In the genomic region with DNA sequence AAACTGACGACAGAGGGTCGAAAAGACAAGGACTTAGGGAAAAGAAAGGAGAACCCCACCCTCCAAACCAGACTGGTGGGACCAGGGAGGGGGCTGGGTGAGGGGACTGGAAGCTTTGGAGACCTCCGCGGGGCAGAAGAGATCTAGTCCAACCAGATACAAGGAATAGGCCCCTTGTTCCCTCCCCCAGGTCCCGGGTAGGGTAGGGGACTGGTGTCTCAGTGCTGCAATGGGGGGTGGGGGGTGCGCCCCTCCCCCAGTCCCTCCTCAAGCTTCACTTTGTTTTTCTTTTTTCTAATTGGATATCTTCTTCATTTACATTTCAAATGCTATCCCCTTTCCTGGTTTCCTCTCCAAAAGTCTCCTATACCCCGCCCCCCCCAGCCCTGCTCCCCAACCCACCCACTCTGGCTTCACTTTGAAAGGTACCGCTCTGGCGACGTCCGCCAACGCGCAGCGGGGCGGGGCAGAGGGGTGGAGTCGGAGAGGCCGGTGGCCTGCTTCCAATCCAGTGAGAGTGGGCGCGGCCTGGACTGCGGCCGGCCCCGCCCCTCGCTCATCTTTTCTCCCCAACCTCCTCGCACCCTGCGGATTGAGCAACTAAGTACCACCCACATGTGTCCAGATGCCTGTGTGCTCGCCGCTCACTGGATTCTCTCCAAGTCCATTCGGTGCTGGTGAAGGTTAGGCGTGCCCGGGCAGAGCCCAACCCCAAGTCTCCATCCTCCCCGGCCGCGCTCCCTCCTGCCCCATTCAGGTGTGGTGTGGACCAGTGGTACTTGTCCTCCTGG, we compare ENCODE assay signal across 8 mouse cellular contexts. TPM values are rescaled to one million over a fixed set of nuclear protein-coding genes. Genes with fewer than 3 reads are reported as not detected.
DNase-seq lines count a peak whose midpoint lies in the region; ATAC-seq and TF ChIP-seq lines count a peak whose summit lies in the region.

No protein-coding gene starts in this region.

- TF ChIP-seq EP300 in CH12.LX (IDR thresholded peaks at IDR 0.05; ENCODE audit: low read length): no peak

- H3K27ac ChIP-seq in CH12.LX (ENCODE audit: insufficient read depth, low read depth): no peak overlapping the region
- no peak overlapping the region for H3K27ac ChIP-seq in heart, embryonic 13.5 days (replicated peaks)
- H3K27ac ChIP-seq in liver, embryonic 13.5 days: no peak overlapping the region
- H3K27ac ChIP-seq in stomach, embryonic 14.5 days (ENCODE audit: low read length): peak overlapping the region; percentile 21; the same call in 1 of the 2 replicates

- in situ Hi-C loops in CH12.LX (cut with MboI; ENCODE audit: low pct_ligation_motif_present, low pct_unique_long_range_greater_than_20kb, low sequenced_read_pairs): no loop called here

- peak overlapping the region in 2 of 3 experiments; percentile 39 to 53 for H3K4me3 ChIP-seq in CH12.LX (replicated peaks in 1 of 3; ENCODE audit: low read depth in 2 of 3, low read length in 2 of 3, poor library complexity in 1 of 3)
- peak overlapping the region; percentile 49 for H3K4me3 ChIP-seq in heart, embryonic 13.5 days
- peak overlapping the region; percentile 36 for H3K4me3 ChIP-seq in liver, embryonic 13.5 days (replicated peaks)
- H3K4me3 ChIP-seq in stomach, embryonic 14.5 days (ENCODE audit: low read depth, low read length): peak overlapping the region; percentile 24

- H3K4me1 ChIP-seq in CH12.LX (ENCODE audit: control insufficient read depth in 1 of 2, insufficient read depth in 2 of 2): no peaks in the 10 kb centered on the region
- no peaks in the 10 kb centered on the region for H3K4me1 ChIP-seq in heart, embryonic 13.5 days
- H3K4me1 ChIP-seq in liver, embryonic 13.5 days (replicated peaks): 0 out of 2 replicates have a peak, but pooled peaks cover 7% of the 10 kb centered on the region
- no peaks in the 10 kb centered on the region for H3K4me1 ChIP-seq in stomach, embryonic 14.5 days (ENCODE audit: control insufficient read depth, insufficient read depth, low read length)

- no peak for TF ChIP-seq CTCF in CH12.LX (conservative IDR thresholded peaks at IDR 0.05 in 1 of 2, IDR thresholded peaks at IDR 0.05 in 1 of 2; ENCODE audit: low read depth in 2 of 2, low read length in 2 of 2)

- H3K4me2 ChIP-seq in CH12.LX (ENCODE audit: insufficient read depth, low read depth, poor library complexity, severe bottlenecking): peak overlapping the region; percentile 83
- peak overlapping the region; percentile 77 for H3K4me2 ChIP-seq in heart, embryonic 13.5 days
- H3K4me2 ChIP-seq in liver, embryonic 13.5 days: peak overlapping the region; percentile 67
- H3K4me2 ChIP-seq in stomach, embryonic 14.5 days (replicated peaks; ENCODE audit: low read depth, low read length): peak overlapping the region; percentile 53

- H3K9ac ChIP-seq in CH12.LX (ENCODE audit: insufficient read depth, low read depth): peak overlapping the region; percentile 27; the same call in 1 of the 2 replicates
- H3K9ac ChIP-seq in heart, embryonic 13.5 days: peak overlapping the region; percentile 64; the same call in 1 of the 2 replicates
- no peak overlapping the region for H3K9ac ChIP-seq in liver, embryonic 13.5 days
- H3K9ac ChIP-seq in stomach, embryonic 14.5 days (replicated peaks; ENCODE audit: low read depth, low read length): no peak overlapping the region

- no peaks in the 10 kb centered on the region for H3K27me3 ChIP-seq in CH12.LX (replicated peaks)
- no peaks in the 10 kb centered on the region for H3K27me3 ChIP-seq in heart, embryonic 13.5 days (replicated peaks)
- H3K27me3 ChIP-seq in liver, embryonic 13.5 days: no peaks in the 10 kb centered on the region
- no peaks in the 10 kb centered on the region for H3K27me3 ChIP-seq in stomach, embryonic 14.5 days (ENCODE audit: control insufficient read depth, insufficient read depth, low read length)

- H3K79me2 ChIP-seq in CH12.LX (replicated peaks; ENCODE audit: control insufficient read depth, extremely low read depth, insufficient read depth, poor library complexity, severe bottlenecking): no peaks in the 10 kb centered on the region

- ATAC-seq in heart, embryonic 13.5 days (ENCODE audit: extremely low read depth, insufficient number of reproducible peaks, low FRiP score, low TSS enrichment): peak; percentile 89
- ATAC-seq in liver, embryonic 13.5 days (ENCODE audit: low read depth): peak; percentile 99
- peak; percentile 97 for ATAC-seq in stomach, embryonic 14.5 days (ENCODE audit: insufficient number of reproducible peaks, insufficient read depth, low FRiP score, low read depth)

- H3K36me3 ChIP-seq in CH12.LX (replicated peaks in 1 of 2; ENCODE audit: control insufficient read depth in 1 of 2, insufficient read depth in 1 of 2, low read length in 1 of 2): no peaks in the 10 kb centered on the region
- no peaks in the 10 kb centered on the region for H3K36me3 ChIP-seq in heart, embryonic 13.5 days
- H3K36me3 ChIP-seq in liver, embryonic 13.5 days: no peaks in the 10 kb centered on the region
- H3K36me3 ChIP-seq in stomach, embryonic 14.5 days (ENCODE audit: control insufficient read depth, insufficient read depth, low read length): no peaks in the 10 kb centered on the region

- DNase-seq in CH12.LX (ENCODE audit: extremely low read depth): peak; percentile 71
- DNase-seq in c-Kit-positive CD71-negative TER-119-negative erythroid progenitor cells, embryonic 14.5 days (ENCODE audit: low read depth): peak; percentile 60
- peak; percentile 65 for DNase-seq in fibroblast of lung, adult 2 months (ENCODE audit: low read depth)
- DNase-seq in kidney, postnatal 10 days: peak; percentile 87
- peak; percentile 77 for DNase-seq in liver, embryonic 13.5 days
- DNase-seq in natural killer cell, adult 2 months (ENCODE audit: low spot score in 2 of 2): peak; percentile 60 to 63

- no peaks in the 10 kb centered on the region for H3K9me3 ChIP-seq in CH12.LX (replicated peaks; ENCODE audit: low read length)
- no peaks in the 10 kb centered on the region for H3K9me3 ChIP-seq in heart, embryonic 13.5 days
- H3K9me3 ChIP-seq in liver, embryonic 13.5 days (replicated peaks): no peaks in the 10 kb centered on the region
- H3K9me3 ChIP-seq in stomach, embryonic 14.5 days (ENCODE audit: control insufficient read depth, low read depth, low read length): no peaks in the 10 kb centered on the region

- TF ChIP-seq POLR2A in CH12.LX (IDR thresholded peaks at IDR 0.05; ENCODE audit: low read depth, low read length): 0 out of 2 replicates have a peak, but pooled peaks have one; percentile 21

- TF ChIP-seq RAD21 in CH12.LX (IDR thresholded peaks at IDR 0.05; ENCODE audit: low read depth, low read length): no peak

- 14% methylated on average over 25 of the region's 33 CpGs for WGBS in heart, embryonic 13.5 days
- WGBS in liver, embryonic 13.5 days (ENCODE audit: insufficient replicate concordance): 8% methylated on average over 33 of the region's 33 CpGs
- 18% methylated on average over 32 of the region's 33 CpGs for WGBS in stomach, embryonic 14.5 days

- dilution Hi-C loops in CH12.LX (cut with MboI; ENCODE audit: extremely low pct_ligation_motif_present, extremely low pct_unique_long_range_greater_than_20kb, low sequenced_read_pairs): no loop called here

TF ChIP-seq in CH12.LX, 34 proteins besides CTCF, POLR2A, EP300 and RAD21:
- TF ChIP-seq TCF12 (IDR thresholded peaks at IDR 0.05; ENCODE audit: low read depth, low read length): 0 out of 2 replicates have a peak, but pooled peaks have one; percentile 13
- no peak for TF ChIP-seq CHD1 (IDR thresholded peaks at IDR 0.05; ENCODE audit: low read depth, low read length)
- TF ChIP-seq GABPA (IDR thresholded peaks at IDR 0.05; ENCODE audit: insufficient replicate concordance, low read depth, low read length): no peak
- no peak for TF ChIP-seq MAFK (IDR thresholded peaks at IDR 0.05; ENCODE audit: insufficient replicate concordance, low read length)

RNA-seq across cellular contexts. Expression of a gene that starts 8.6 kb away (rescaled TPM):
- total RNA-seq in CH12.LX (2012; rRNA removed) (not detected in 2 replicates), CH12.LX (2014; rRNA removed) (0.28 TPM in 1 of 2 replicates, not detected in the other)
- polyA plus RNA-seq in CH12.LX (2012; ENCODE audit: insufficient read length, low read depth): not detected in 2 replicates
- 3.3 and 4.7 TPM in 2 replicates for polyA plus RNA-seq in heart, embryonic 13.5 days (2015; fragmentation: Nextera tagmentation; extraction: Ambion mirVana)
- polyA plus RNA-seq in liver, embryonic 13.5 days (2015; fragmentation: Nextera tagmentation; extraction: Ambion mirVana): 0.66 and 0.97 TPM in 2 replicates
- 3.8 and 5.2 TPM in 2 replicates for polyA plus RNA-seq in stomach, embryonic 14.5 days (2014; fragmentation: Nextera tagmentation; extraction: Ambion mirVana)

RNA-seq across cellular contexts. Expression of a gene that starts 37.8 kb away (rescaled TPM):
- total RNA-seq in CH12.LX (2012; rRNA removed) (9.2 and 10.0 TPM in 2 replicates), CH12.LX (2014; rRNA removed) (17.8 and 18.5 TPM in 2 replicates)
- polyA plus RNA-seq in CH12.LX (2012; ENCODE audit: insufficient read length, low read depth): 13.0 and 14.7 TPM in 2 replicates
- 6.5 and 9.3 TPM in 2 replicates for polyA plus RNA-seq in heart, embryonic 13.5 days (2015; fragmentation: Nextera tagmentation; extraction: Ambion mirVana)
- polyA plus RNA-seq in liver, embryonic 13.5 days (2015; fragmentation: Nextera tagmentation; extraction: Ambion mirVana): 14.9 and 18.3 TPM in 2 replicates
- 11.7 and 12.0 TPM in 2 replicates for polyA plus RNA-seq in stomach, embryonic 14.5 days (2014; fragmentation: Nextera tagmentation; extraction: Ambion mirVana)

RNA-seq across cellular contexts. Expression of a gene that starts 55.0 kb away (rescaled TPM):
- total RNA-seq in CH12.LX (2012; rRNA removed): not detected in 2 replicates
- total RNA-seq in CH12.LX (2014; rRNA removed): not detected in 2 replicates
- not detected in 2 replicates for polyA plus RNA-seq in CH12.LX (2012; ENCODE audit: insufficient read length, low read depth)
- 19.7 TPM in 2 replicates for polyA plus RNA-seq in heart, embryonic 13.5 days (2015; fragmentation: Nextera tagmentation; extraction: Ambion mirVana)
- 0.09 and 0.17 TPM in 2 replicates for polyA plus RNA-seq in liver, embryonic 13.5 days (2015; fragmentation: Nextera tagmentation; extraction: Ambion mirVana)
- polyA plus RNA-seq in stomach, embryonic 14.5 days (2014; fragmentation: Nextera tagmentation; extraction: Ambion mirVana): not detected in 2 replicates

Comparison
In these comparisons a context has a peak if more than half of its experiments do, and no peak if none do; other contexts are left out.
1. H3K9ac ChIP-seq: peak in CH12.LX (single experiment) and heart, embryonic 13.5 days (single experiment); none in liver, embryonic 13.5 days (single experiment) and stomach, embryonic 14.5 days (single experiment).
2. RNA of a gene that starts 55.0 kb away (polyA plus RNA-seq): 19.7 TPM in heart, embryonic 13.5 days; 0.09 to 0.17 TPM in liver, embryonic 13.5 days, not detected in stomach, embryonic 14.5 days and not detected in CH12.LX; every median in the first group is over 10 times any median in the second.
3. Peak in every context shown above with its lines, with median percentiles within 50 percentile points of each other: DNase-seq, H3K4me2 ChIP-seq, H3K4me3 ChIP-seq and ATAC-seq.